Mouse (Mus musculus) kidney, embryonic 14.5 days (tissue): ENCODE measurements around the gene Lao1. TPM values are rescaled to one million over a fixed set of nuclear protein-coding genes. Genes with fewer than 3 reads are reported as not detected.
"Not testable (repeated sequence)": the region's sequence is repeated elsewhere in the genome, so short reads cannot be mapped to it uniquely, and the experiment has no call there.

Experiments used
- ATAC-seq: fragments of 200-750 bp; cut with Nextera tagmentation; 2 replicates; pipeline ENCODE4 v1.8.0; 2017; ENCODE audit warnings: moderate number of reproducible peaks, mild to moderate bottlenecking, moderate TSS enrichment, moderate library complexity; ENCODE audit not compliant: low FRiP score, low TSS enrichment
- H3K27ac ChIP-seq: fragments of 300-500 bp; sonication (generic); 2 replicates; pipeline ENCODE4 v1.5.1; 2014; ENCODE audit warnings: low read depth, mild to moderate bottlenecking, low read length, moderate library complexity, mixed read lengths
- H3K27me3 ChIP-seq: fragments of 300-500 bp; sonication (generic); 2 replicates; pipeline ENCODE4 v1.6.1; 2014; ENCODE audit warnings: mild to moderate bottlenecking, low read length; ENCODE audit not compliant: control insufficient read depth, insufficient read depth
- H3K36me3 ChIP-seq: fragments of 300-500 bp; sonication (generic); 2 replicates; pipeline ENCODE4 v1.6.1; 2014; ENCODE audit warnings: low read length, mixed read lengths; ENCODE audit not compliant: control insufficient read depth, insufficient read depth
- H3K4me1 ChIP-seq: fragments of 300-500 bp; sonication (generic); 2 replicates; pipeline ENCODE4 v1.6.1; 2014; ENCODE audit warnings: low read length, mixed read lengths; ENCODE audit not compliant: control insufficient read depth, insufficient read depth
- H3K4me2 ChIP-seq: fragments of 300-500 bp; sonication (generic); replicated peaks from 2 replicates; pipeline ENCODE4 v1.6.1; 2014; ENCODE audit warnings: low read depth, mild to moderate bottlenecking, low read length
- H3K4me3 ChIP-seq: fragments of 300-500 bp; sonication (generic); 2 replicates; pipeline ENCODE4 v1.5.1; 2014; ENCODE audit warnings: mild to moderate bottlenecking, low read length
- H3K9ac ChIP-seq: fragments of 300-500 bp; sonication (generic); 2 replicates; pipeline ENCODE4 v1.6.1; 2014; ENCODE audit warnings: low read depth, mild to moderate bottlenecking, low read length, moderate library complexity
- H3K9me3 ChIP-seq: fragments of 300-500 bp; sonication (generic); 2 replicates; pipeline ENCODE4 v1.6.1; 2016; ENCODE audit warnings: low read length; ENCODE audit not compliant: control insufficient read depth
- WGBS: fragments of 180-500 bp; shearing (Covaris S2); extraction: QIAGEN DNeasy Blood & Tissue Kit; methylation state at CpG from one replicate; pipeline ENCODE4 v1.1.7; 2014; 5-methylcytosine and 5-hydroxymethylcytosine counted together
- polyA plus RNA-seq: library from polyadenylated mRNA; unstranded; fragments of >200 nt; fragmentation: Nextera tagmentation; extraction: Ambion mirVana; gene quantifications from 2 replicates; pipeline ENCODE4 v1.2.1, GENCODE M21; 2014

Lao1 gene
- polyA plus RNA-seq: not detected in 2 replicates

DNA sequence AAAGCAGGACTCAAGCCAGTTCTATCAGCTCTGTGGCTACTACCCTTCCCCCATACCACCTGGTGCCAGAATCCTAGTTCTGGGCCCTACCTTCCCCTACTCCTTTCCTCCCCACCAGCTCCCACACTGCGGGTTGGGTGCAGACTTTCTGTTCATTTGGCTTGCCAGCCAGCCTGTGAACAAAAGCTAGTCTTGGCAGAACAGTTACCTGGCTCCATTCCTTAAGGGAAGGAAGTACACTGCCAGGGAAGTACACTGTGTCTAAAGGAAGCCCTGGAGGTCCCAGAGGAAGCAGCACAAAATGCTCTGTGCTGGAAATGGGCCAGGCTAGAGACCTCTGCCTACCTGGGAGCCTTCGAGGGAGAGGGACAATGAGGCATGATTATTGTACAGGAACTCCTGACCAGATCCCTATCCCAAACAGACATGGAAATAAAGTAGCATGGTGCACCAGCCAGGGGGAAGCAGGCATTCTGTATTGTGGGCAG, at the start of gene Lao1:
Gene Lao1, plus strand, starts transcription at position 438 of the 488 bp plus-strand sequence.
- WGBS: 81% methylated on average over 2 of the region's 2 CpGs
- no peak for ATAC-seq
- H3K4me1 ChIP-seq: no peaks in the 10 kb centered on the region
- H3K27ac ChIP-seq: no peak within 1 kb of the TSS
- no peak within 1 kb of the TSS for H3K4me3 ChIP-seq
- H3K9me3 ChIP-seq: no peaks in the 10 kb centered on the region
- no peak within 1 kb of the TSS for H3K9ac ChIP-seq
- H3K36me3 ChIP-seq: no peaks in the 10 kb centered on the region
- no peaks in the 10 kb centered on the region for H3K27me3 ChIP-seq
- H3K4me2 ChIP-seq: no peak within 1 kb of the TSS

GRCm38 (mm10) chr4:118917365-118917764, 44.0 kb upstream of the Lao1 start, which contains the start of gene Olfr1329:
TSS of gene Olfr1329 (minus strand) at chr4:118917465.
- H3K4me3 ChIP-seq, ATAC-seq, H3K4me2 ChIP-seq, H3K36me3 ChIP-seq, H3K9me3 ChIP-seq, H3K4me1 ChIP-seq, H3K9ac ChIP-seq, H3K27ac ChIP-seq, H3K27me3 ChIP-seq: not testable (repeated sequence)
- WGBS: 66% methylated on average over 2 of the region's 2 CpGs

DNA sequence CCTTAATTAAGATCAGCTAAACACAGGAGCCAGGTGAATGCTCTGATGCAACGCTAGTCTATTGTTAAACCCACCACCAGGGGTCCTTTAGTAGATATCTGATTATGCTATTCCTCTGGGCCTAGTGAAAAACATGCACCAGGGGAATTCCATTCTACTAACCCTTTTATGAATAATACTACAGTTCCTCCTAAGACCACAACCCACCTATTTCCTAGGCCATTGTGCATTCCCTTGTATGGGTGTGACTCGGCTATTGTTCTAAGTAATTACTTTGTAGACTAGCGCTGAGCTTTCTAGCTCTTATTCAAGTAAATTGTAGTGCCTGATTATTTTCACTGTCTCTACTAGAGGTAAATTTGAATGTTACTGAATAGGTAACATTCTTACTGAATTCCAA, 30.1 kb upstream of the Lao1 start:
- not testable (repeated sequence) for H3K27me3 ChIP-seq, H3K27ac ChIP-seq, H3K36me3 ChIP-seq, ATAC-seq, H3K4me2 ChIP-seq, H3K4me1 ChIP-seq, H3K9me3 ChIP-seq, H3K4me3 ChIP-seq, H3K9ac ChIP-seq
- WGBS: 87% methylated on average over 3 of the region's 3 CpGs

GRCm38 (mm10) chr4:118938512-118938911, 22.9 kb upstream of the Lao1 start, which contains the start of gene Olfr1328:
TSS of gene Olfr1328 (minus strand) at chr4:118938612.
- no peak within 1 kb of the TSS for H3K4me2 ChIP-seq
- 69% methylated on average over 2 of the region's 2 CpGs for WGBS
- H3K9me3 ChIP-seq: no peaks in the 10 kb centered on the region
- H3K4me3 ChIP-seq: no peak within 1 kb of the TSS
- no peaks in the 10 kb centered on the region for H3K27me3 ChIP-seq
- no peak within 1 kb of the TSS for H3K27ac ChIP-seq
- H3K36me3 ChIP-seq: no peaks in the 10 kb centered on the region
- H3K9ac ChIP-seq: no peak within 1 kb of the TSS
- no peak for ATAC-seq
- H3K4me1 ChIP-seq: no peaks in the 10 kb centered on the region

DNA sequence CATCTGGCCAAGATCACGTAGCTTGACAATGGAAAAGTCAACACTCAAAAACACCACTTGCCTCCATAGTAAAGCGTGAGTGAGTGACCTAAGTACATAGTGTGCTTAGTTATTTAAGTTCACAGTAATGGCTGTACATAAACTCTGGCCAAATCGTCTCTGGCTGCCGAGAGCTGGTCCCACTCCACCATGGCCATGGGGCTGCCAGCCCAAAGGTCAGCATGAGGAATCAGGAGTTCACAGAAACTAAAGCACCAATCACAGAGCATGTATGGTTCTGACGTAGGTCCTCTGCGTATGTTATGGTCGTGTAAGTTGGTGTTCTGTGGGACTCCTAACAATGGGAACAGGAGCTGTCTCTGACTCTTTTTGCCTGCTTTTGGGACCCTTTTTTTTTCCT, 2.6 kb upstream of the Lao1 start:
- H3K36me3 ChIP-seq: no peaks in the 10 kb centered on the region
- H3K4me3 ChIP-seq: no peak overlapping the region
- H3K4me2 ChIP-seq: no peak overlapping the region
- H3K9me3 ChIP-seq: no peaks in the 10 kb centered on the region
- WGBS: 87% methylated on average over 7 of the region's 7 CpGs
- no peak for ATAC-seq
- no peak overlapping the region for H3K27ac ChIP-seq
- H3K4me1 ChIP-seq: no peaks in the 10 kb centered on the region
- H3K9ac ChIP-seq: no peak overlapping the region
- H3K27me3 ChIP-seq: no peaks in the 10 kb centered on the region

DNA sequence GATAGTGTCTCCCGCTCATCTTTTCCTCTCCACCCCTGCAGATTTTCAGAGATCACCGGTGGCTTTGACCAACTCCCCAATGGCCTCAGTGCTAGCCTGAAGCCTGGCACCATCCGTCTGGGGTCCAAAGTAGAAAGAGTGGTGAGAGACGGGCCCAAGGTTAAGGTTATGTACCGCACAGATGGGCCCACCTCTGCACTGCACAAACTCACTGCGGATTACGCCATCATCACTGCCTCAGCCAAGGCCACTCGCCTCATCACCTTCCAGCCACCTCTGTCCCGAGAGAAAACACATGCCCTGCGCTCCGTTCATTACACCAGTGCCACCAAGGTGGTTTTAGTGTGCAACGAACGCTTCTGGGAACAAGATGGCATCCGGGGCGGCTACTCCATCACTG, 6.3 kb downstream of the Lao1 start:
- Histone ChIP-seq H3K4me1 (no peaks in the 10 kb centered on the region), H3K36me3 (no peaks in the 10 kb centered on the region), H3K27me3 (no peaks in the 10 kb centered on the region), H3K27ac (no peak overlapping the region), H3K9ac (no peak overlapping the region), H3K4me3 (no peak overlapping the region), H3K9me3 (no peaks in the 10 kb centered on the region), H3K4me2 (no peak overlapping the region)
- WGBS: 93% methylated on average over 15 of the region's 15 CpGs
- ATAC-seq: no peak

- 81% methylated on average over 2 of the region's 2 CpGs for WGBS
- Histone ChIP-seq H3K9me3 (no peaks in the 10 kb centered on the region), H3K4me1 (no peaks in the 10 kb centered on the region), H3K4me3 (no peak overlapping the region), H3K27ac (no peak overlapping the region), H3K27me3 (no peaks in the 10 kb centered on the region), H3K9ac (no peak overlapping the region), H3K4me2 (no peak overlapping the region), H3K36me3 (no peaks in the 10 kb centered on the region)
- no peak for ATAC-seq
Measured at GRCm38 (mm10) chr4:118973281-118973680, 11.9 kb downstream of the Lao1 start.

- Histone ChIP-seq H3K4me2 (no peak overlapping the region), H3K36me3 (no peaks in the 10 kb centered on the region), H3K27ac (no peak overlapping the region), H3K4me3 (no peak overlapping the region), H3K9me3 (no peaks in the 10 kb centered on the region), H3K9ac (no peak overlapping the region), H3K27me3 (no peaks in the 10 kb centered on the region), H3K4me1 (no peaks in the 10 kb centered on the region)
- no peak for ATAC-seq
- WGBS: 83% methylated on average over 4 of the region's 4 CpGs
Measured at GRCm38 (mm10) chr4:118985291-118985690, 23.9 kb downstream of the Lao1 start.

GRCm38 (mm10) chr4:118988535-118988934, 27.2 kb downstream of the Lao1 start:
- Histone ChIP-seq H3K9ac (no peak overlapping the region), H3K27ac (no peak overlapping the region), H3K36me3 (no peaks in the 10 kb centered on the region), H3K4me3 (no peak overlapping the region), H3K27me3 (no peaks in the 10 kb centered on the region), H3K4me2 (no peak overlapping the region), H3K9me3 (no peaks in the 10 kb centered on the region), H3K4me1 (no peaks in the 10 kb centered on the region)
- 10% methylated on average over 3 of the region's 3 CpGs for WGBS
- ATAC-seq: no peak
